Mouse (Mus musculus) cerebellum, postnatal 4 days (tissue): ENCODE measurements around the gene Cln5.
A peak's percentile ranks its signal among the peaks of the same experiment; 100 is the strongest.

Experiments
- DNase-seq, 2 experiments: peaks; one replicate each; pipeline ENCODE4 v3.0.0; 2022; ENCODE audit warnings: low spot score in 2 of 2, mixed read lengths in 1 of 2

The Cln5 gene

DNA sequence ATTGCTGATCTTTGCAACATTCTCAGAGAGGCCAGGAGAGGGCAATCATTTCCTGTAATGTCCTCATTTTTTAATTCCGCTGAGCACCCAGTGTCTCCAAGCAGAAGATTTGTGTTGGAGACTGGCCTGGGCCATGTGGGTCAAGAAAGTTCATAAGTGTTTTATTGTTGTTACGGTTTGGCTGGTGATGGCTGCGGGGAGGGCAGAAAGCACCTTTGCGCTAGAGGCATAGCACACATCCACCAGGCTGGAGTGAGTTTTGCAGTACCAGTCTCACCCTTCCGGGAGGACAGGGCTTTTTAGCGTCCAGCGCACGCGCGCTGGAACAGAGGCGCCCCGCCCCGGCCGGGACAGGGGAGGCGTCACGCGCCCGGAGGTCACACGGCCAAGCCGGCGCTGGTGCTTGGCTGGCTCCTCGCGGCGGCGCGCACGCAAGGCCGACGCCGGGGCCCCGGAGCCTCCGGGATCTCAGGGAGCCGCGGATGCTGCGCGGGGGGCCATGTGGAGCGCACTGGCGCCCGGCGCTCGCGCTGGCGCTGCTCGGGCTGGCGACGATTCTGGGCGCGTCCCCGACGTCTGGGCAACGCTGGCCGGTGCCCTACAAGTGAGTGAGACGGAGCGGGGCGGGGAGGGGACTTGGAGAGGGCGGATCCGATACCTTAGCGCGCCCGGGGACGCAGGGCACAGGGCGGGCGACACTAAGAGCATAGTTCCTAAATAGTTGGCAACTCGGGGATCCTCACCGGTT lies at the start of gene Cln5:
TSS of gene Cln5 (plus strand) at position 353 of the 748 bp plus-strand sequence.
- DNase-seq: peak; percentile 79 to 90

DNA sequence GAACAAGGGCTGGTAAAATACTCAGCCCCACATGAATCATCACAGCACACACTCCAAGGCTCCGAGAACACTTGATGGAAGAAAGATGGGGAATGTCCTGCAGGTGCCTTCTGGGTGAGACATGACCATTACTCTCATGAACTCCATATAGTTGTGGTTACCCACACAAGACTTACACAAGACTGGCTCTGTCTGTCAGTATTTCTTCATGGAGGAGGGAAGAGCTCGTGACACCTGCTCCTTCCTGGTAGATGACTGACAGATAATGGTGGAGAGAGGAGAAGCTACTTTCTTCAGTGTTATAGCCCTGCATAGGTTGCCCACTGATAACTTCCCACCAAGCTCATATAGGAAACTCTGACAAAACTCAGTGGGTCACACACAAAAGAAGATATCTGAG lies 40.8 kb upstream of the Cln5 start:
- no peak for DNase-seq

GRCm38 (mm10) chr14:103033271-103033823 lies 36.7 kb upstream of the Cln5 start:
- DNase-seq: no peak

DNA sequence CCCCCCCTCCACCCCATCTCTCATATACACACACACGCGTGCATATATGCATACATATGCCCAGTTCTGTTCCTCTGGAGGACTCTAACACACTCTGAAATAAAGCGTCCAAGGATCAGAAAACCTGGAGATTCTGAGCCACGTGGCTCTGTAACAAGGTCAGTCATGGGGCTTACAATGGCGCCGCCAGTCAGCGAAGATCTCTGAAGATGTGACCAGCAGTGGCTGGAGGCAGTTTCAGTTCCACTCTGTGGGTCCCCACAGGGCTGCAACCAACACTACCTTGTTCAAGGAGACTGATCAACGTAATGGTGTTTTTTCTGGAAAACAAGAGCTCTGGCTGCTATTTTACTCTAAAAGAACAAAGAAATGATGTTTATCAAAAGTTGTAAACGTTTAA lies 35.9 kb upstream of the Cln5 start:
- DNase-seq: no peak

- DNase-seq: no peak
Observed at GRCm38 (mm10) chr14:103037016-103037415, 33.0 kb upstream of the Cln5 start.

DNA sequence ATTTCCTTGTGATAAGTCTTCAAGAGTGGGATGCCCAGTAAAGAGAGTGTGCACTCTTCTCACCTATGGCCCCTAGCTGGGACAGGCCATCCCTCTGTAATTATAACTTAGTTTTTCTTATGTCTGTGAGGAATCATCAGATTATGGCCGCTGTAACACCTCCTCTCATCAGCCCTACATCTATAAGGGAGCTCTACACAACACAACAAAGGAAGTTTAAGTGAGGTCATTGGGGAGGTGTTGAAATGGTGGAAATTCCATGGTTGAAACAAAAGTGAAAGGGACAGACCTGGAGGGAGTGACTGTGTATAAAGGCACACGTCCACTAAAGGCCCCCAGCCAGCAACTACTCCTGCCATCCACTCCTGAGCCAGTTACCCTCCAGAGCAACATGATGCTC lies 23.3 kb upstream of the Cln5 start, which contains the start of gene Acod1:
TSS of gene Acod1 (plus strand) at position 301 of the 400 bp plus-strand sequence.
- no peak for DNase-seq

DNA sequence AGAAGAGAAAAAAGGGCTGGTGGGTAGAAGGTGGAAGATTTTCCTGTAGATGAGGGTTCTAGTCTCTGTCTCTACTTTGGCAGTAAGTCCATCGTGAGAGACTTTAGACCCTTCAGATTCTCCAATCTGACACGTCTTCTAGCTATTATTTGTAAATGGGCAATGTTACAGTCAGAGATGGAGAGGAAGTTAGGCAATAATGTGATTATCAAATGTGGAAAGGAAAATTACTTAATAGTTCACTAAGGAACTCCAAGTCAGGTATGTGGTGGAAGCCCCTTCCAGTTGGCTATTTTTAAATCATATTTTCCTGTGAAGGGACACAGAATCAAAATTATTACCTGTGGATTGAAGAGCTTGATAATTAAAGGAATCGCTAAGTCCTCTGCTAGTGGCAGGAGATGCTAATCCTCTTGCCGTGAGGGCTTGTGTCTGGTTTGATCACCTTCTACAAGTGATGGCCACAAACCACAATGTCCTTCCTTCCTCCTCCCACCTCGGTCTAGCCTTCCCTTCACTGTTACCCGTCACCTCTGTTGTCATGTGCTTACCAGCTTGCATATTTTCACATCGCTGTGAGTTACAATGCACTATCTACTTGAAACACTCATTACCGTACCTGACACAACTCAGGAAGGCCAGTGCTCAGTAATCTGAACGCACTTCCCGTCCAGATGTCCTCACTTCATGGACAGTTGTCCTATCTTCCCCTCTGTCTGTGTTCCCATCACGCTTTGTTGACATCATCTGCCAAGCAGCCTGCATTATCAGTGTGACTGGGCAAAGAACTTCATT lies 21.5 kb upstream of the Cln5 start:
- no peak for DNase-seq

DNA sequence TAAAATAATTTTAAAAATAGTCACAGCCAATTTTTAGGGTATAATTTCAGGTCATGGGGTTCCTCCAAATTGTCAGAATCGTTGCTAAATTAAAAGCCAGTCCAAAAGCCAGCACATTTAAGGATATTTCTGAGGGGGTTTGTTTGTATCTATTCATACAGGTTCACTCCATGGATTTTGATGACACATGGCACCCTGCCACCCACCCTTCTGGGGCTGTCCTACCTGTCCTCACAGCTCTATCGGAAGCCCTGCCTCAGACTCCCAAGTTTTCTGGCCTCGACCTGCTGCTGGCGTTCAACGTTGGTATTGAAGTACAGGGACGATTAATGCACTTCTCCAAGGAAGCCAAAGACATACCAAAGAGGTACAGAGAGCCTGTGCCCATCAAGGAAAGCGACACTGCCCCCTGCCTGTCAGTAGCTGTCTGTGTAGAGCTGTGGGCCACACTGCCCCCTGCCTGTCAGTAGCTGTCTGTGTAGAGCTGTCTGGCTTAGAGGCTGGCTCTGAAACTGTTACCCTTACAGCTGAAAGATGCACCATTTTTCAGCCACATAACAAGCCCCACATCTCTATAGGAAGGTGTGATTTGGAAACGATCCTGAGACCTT lies 18.8 kb upstream of the Cln5 start:
- DNase-seq: peak; percentile 44 to 71

- DNase-seq: no peak
Observed at GRCm38 (mm10) chr14:103054731-103055130, 15.3 kb upstream of the Cln5 start.

- DNase-seq: no peak
Observed at GRCm38 (mm10) chr14:103056601-103057000, 13.4 kb upstream of the Cln5 start.

DNA sequence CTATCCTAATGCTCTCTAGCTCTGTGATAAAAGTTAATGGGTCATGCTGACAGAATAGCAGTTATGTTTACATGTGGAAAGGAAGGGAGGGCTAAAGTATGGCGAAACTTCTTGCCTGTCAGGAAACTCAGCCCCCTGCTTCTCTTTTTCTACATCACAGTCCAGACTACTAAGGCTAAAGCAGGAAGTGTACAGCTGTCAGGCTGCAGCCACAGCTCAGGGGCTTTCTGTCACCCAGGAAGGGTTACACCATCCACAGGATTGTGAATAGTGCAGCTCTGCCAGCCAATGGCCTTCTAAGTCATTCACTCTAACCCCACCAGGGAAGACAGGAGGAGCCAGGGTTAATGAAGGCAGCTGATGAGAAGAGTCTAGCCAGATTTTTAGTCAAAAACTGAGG lies 11.0 kb upstream of the Cln5 start:
- DNase-seq: no peak

DNA sequence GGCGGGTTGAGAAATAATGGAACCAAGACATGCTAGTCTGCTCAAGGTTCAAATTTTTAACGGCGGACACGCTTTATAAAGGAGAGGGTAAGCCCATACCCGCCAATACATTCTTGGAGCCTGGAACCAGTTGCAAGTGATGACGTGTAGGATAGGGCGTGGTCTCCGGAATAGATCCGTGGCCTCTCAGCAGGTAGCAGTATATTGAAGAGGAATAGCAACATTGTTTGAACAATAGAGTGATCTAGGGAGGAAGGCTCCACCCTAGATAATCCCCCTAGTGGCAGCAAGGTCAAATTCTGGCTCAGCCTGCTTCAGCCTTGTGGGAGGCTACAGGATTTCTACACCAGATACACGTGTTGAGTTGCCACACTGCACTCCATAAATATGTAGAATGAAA lies 10.5 kb upstream of the Cln5 start:
- DNase-seq: no peak

GRCm38 (mm10) chr14:103065294-103066167 lies 4.5 kb upstream of the Cln5 start:
- DNase-seq: peak; percentile 53 to 69

GRCm38 (mm10) chr14:103069465-103069863 lies 552 bp upstream of the Cln5 start:
- peak in 1 of 2 experiments; percentile 11 for DNase-seq

DNA sequence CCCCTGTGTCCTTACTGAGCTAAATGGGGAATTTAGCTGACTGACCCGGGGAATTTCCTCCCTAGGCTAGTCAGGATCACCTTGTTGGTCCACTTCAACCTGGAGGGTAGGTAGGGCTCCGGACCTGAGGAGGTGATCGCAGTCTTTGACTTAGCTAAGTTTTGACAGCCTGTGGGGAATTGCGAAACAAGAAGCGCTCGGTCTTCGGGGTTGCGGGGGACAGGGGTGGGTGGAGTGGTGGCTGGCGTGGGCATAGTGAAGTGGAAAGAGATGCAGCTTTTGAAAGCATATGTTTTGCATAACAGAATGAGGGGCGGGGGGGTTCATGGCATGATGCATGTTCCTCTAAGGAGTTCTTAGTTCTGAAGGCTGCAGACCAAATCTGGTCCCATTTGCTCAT lies 774 bp downstream of the Cln5 start:
- DNase-seq: no peak

DNA sequence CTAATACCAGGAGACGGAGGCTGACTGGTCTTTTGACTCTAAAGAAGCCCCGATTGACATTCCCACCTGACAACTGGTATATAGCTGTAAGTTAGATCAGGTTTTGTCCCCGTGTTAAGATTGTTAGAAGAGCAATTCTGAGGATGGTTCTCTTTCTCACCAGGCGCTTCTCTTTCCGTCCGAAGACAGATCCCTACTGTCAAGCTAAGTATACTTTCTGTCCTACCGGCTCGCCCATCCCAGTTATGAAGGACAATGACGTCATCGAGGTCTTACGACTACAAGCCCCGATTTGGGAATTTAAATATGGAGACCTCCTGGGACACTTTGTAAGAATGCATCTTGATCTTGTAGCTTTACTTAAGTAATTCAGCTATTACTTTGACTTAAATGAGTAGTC lies 1.5 kb downstream of the Cln5 start:
- no peak for DNase-seq

DNA sequence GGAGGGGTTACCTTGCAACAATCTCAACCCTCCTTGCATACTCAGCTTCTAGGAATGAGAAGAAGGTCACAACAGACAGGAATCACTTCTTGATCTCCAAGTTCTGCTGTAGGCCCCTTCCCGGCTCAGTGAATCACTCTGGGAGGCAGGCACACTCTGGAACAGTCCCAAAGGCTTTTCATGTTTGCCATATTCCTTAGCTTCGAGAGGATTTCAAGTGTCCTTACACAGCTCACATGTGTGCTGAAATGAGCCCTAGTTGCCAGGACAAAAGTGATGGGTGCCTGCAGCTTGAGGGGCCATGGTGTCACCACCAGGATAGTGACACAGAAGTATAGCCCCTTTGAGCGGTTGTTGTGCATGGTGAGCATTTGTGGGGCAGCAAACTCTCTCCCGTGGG lies 2.7 kb downstream of the Cln5 start:
- DNase-seq: no peak

DNA sequence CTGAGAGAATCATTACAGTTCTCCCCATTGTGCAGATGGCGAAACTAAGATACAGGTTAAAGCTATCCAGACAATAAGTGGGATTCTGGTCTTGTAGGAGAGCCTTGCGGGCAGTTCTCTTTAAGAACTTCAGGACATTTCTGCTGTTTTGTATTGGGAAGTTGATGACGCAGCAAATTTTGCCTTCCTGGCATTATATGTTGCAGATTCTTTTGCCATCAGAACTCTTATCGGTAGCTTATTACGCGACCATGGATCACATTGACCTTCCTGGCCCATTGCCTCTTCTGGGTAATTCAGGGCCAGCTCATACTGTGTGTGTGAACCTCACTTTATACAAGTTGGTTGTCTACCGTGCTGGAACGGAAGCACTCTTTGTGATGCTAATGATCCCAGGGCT lies 3.8 kb downstream of the Cln5 start:
- no peak for DNase-seq

DNA sequence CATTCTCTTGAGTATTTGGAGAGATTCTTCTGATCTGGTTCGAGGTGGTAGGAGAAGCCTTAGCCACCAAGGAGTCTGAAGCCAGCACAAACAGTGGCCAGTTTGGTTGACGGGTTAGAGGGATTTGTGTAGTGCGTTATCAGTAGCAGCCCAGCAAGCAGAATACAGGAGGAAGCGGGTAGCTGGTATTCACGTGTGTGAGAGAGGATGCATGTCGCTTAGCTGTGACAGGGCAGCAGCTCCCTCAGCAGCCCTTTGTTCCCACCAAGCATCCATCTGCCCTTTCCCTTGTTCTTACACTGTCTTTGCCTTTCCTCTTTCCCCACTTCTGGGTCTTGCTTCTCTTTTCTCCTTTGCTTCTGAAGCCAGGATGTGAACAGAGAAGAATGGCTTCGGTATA lies 5.2 kb downstream of the Cln5 start:
- no peak for DNase-seq

- DNase-seq: no peak
Observed at GRCm38 (mm10) chr14:103077272-103078005, 7.4 kb downstream of the Cln5 start.
